Mouse (Mus musculus) olfactory bulb, adult 2 months (tissue): ENCODE data around the gene Ccr10.

ENCODE experiments used
- CTCF ChIP-seq: fragments of 200-500 bp; IDR thresholded peaks from 2 replicates; pipeline ENCODE4 v1.5.1; 2012; ENCODE audit warnings: low read depth, mild to moderate bottlenecking, low read length, moderate library complexity; ENCODE audit not compliant: insufficient read depth
- POLR2A ChIP-seq: fragments of 200-500 bp; IDR thresholded peaks from 2 replicates; pipeline ENCODE4 v1.6.1; 2012; ENCODE audit warnings: mild to moderate bottlenecking, low read depth, low read length, moderate library complexity; ENCODE audit not compliant: insufficient read depth

GRCm38 (mm10) chr11:101174851-101175628 is at the start of gene Ccr10:
- TF ChIP-seq POLR2A = no peak
- no peak for TF ChIP-seq CTCF
